Mouse (Mus musculus) layer of hippocampus, postnatal 10 days (tissue): ENCODE results near the gene Camk2n1. TPM values are rescaled to one million over a fixed set of nuclear protein-coding genes. Genes with fewer than 3 reads are reported as not detected.
"Not testable (repeated sequence)": the region's sequence is repeated elsewhere in the genome, so short reads cannot be mapped to it uniquely, and the experiment has no call there.

Experiments
- DNase-seq, 2 experiments: peaks; one replicate each; pipeline ENCODE4 v3.0.0; 2021; ENCODE audit warnings: low spot score in 2 of 2
- long read RNA-seq: library from polyadenylated mRNA; stranded (forward); transcript quantifications from one replicate; pipeline ENCODE4 v2.0.0, GENCODE M21; 2023
- total RNA-seq, 2 experiments: library from RNA; stranded (reverse); gene quantifications; 2 replicates each; pipeline ENCODE4 v1.2.3; 2021

Camk2n1 gene
- total RNA-seq = 100 to 1,000 TPM; 161 to 168 TPM
- long read RNA-seq, full-length matches to known transcripts = 21 of 48 reads
- long read RNA-seq, partial matches to known transcripts = 21 of 48 reads
- long read RNA-seq, other reads (novel, unspliced or antisense) = 6 of 48 reads

DNA sequence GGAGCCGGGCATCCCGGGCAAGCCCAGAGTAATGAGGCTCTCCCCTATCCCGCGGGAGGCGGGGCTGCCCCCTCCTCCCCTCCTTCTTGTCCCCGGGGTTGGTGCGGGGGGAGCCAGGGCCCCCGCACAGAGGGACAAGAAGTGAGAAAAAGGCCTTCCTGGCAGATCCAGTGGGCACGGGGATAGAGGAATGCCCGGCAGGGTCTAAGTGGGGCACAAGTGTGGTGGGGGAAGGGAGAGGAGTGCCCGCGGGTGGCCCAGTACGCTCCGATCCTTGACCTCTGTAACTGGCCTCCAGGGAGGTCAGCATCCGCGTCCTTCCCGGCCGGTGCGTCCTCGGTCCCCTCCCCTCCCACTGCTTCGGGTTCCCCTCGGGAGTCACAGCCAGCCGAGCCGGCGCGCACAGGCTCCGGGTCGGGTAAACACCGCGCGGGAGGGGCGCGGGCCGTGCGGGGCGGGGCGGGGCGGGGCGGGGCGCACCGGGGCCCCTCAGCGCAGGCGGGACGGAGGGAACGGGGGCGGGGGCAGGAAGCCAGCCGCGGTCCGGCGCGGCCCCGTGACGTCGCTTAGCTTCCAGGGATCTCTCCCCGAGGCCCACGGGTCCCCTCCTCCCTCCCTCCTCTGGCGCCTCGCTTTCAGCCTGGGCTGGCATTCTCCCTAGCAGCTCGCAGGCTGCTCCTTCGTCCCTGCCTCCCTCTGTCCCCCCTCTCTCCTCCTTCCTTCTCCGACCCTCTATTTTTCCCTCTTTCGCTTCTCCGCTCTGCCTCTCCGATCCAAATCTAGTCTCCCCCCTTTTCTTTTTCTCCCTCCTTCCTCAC lies at the start of gene Camk2n1:
Gene Camk2n1 (plus strand): TSS at position 562 of the 818 bp plus-strand sequence.
- peak; percentile 80 to 82 for DNase-seq

DNA sequence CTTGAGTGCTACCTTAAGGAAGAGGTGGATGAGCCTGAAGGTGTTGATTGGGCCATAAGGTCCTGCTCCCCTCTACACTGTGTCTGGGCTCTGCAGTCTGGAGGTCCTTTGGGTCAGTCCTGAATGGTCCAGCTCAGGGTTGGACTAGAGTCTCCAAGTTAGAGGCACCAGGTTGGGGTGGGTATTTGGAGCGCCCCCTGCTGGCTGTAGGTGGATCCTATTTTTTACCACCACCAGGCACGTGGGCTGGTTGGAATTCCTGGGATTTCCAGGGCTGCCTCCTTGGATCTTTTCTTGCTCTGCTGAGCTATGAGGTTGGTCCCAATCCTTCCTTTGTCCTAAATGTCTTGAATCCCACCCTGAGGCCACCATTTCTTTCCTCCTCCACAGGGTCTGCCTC lies 49.3 kb upstream of the Camk2n1 start:
- peak in 1 of 2 experiments; percentile 14 for DNase-seq

DNA sequence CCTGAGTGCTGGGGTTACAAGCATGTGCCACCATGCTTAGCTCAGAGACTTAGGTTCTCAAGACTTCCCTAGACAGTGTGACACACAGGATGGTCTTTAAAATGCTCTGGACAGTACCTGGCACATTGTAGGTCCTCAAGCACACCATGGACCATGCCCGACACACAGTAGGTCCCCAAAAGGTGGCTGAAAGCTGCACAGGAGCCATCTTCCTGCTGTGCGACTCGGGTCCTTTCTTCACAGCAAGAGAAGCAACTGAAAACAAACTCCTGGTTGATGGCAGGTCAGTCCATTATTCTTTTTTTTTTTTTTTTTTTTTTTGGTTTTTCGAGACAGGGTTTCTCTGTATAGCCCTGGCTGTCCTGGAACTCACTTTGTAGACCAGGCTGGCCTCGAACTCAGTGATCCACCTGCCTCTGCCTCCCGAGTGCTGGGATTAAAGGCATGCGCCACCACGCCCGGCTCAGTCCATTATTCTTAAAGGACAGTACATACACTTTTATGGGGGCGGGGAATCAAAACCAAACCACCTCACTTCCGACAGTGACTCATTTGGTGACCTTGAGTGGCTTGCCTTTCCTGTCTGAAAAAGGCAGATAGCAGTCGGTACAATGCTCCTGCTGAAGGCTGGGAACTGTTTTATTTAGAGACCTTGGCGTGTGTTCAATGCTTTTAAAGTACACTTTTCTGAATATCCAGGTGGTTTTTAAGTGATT lies 46.5 kb upstream of the Camk2n1 start:
- no peak for DNase-seq

DNA sequence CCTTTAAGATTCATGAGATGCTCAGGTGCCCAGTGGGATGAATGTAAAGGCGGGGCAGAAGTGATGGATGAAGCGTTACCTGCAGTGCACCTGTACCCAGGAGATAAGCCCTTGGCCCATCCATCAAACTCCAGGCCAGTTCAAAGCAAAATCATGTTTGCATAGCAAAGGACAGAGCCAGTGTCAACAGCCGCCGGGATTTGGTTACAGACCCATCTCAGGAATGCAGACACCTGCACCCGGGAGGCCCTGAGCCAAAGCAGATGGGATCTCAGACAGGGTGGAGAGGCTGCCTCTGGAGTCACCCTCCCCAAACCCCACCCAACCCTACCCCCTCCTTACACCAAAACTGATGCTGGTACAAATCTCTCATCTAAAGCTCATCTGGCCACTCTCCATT lies 43.1 kb upstream of the Camk2n1 start:
- DNase-seq = no peak

DNA sequence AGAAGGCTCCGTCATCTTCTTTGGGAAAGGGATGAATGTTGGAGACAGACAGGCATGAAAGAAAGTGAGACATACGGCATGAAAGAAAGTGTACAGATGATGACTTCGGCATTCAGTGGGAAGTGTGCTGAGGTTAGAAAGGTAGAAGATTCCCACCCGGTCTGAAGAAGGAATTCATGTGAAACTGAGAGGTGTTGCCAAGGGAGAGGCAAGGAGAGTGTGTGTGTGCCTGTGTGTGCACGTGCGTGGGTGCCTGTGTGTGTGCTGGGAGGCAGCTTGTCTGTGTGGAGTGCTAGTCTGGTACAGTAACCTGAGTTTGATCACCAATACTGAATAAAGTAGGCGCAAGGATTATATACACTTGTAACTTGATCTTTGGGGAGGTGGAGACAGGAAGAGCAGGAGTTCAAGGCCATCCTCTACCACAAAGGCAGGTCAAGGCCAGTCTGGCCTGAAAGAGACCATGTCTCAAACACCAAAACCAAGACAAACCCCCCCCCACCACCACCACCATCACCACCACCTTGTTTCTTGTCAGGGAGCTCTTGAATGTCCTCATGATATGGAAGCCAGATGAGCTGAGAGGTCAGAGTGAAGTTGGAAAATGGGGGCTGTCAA lies 42.5 kb upstream of the Camk2n1 start:
- no peak for DNase-seq

DNA sequence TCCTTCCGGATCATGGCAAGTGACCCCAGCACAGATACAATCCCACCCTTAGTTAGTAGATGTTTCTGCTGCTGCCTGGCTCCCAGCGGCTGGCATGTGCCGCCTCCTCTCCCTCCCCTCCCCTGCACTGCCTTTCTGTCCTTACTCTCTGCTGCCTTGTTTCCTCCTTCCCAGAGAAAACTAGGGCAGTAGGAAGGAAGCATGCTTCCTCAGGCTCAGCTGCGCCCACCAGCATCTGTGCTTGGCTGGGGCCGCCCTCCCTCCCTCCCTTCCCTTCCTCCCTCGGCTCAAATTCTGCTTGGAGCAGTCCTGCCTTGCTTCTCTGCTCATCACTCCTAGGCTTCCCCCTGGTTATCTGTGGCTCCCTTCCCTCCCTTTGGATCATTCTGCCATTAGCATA lies 39.4 kb upstream of the Camk2n1 start:
- DNase-seq = peak; percentile 28 to 44

DNA sequence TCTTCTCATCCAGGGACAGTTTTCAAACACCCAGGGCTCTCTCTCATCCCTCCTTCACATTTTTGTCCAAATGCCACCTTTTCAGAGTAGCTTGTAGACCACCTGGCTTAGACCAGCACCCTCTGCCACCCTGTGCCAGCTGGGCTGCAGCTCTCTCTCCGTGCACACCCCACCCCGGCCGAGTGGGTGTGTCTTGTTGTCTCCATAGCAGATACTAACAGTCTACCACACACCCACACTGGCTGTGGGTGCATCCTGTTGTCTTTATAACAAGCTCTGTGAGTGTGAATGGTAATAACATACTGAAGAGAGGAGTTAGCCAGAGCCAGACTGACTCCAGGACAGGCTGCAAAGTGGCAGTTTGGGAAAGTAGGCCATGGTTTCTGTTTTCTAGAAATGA lies 38.1 kb upstream of the Camk2n1 start:
- no peak for DNase-seq

DNA sequence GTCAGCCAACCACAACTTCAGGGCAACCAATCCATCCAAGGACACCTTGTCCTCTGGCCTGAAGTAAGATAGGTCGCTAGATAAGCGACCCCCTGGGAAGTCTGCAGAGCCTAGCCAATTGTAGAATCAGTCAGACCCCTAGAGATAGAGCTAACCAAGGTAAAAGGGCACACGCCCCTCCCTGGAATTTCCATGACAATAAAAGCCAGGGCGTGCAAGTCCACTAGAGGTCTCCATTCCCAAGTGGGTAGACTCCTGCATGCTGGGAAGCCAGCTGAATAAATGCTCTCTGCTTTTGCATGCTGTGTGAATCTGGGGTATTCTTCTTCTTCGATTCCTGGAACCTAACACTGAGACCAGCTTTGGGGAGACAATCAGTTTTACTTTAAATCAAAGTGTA lies 37.7 kb upstream of the Camk2n1 start:
- no peak for DNase-seq

DNA sequence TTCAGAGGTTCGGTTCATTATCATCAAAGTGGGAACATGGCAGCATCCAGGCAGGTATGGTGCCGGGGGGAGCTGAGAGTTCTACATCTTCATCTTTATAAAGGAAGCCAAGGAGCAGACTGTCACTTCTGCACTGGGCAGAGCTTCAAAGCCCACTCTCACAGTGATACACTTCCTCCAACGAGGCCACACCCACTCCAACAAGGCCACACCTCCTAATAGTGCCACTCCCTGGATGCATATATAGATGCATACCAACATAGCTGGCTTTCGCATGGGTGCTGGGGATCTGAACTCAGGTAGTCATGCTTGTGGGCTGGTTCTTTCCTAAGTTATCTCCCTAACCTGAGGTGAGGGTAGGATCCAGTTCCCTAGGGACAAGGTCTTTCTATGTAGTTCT lies 36.2 kb upstream of the Camk2n1 start:
- no peak for DNase-seq

DNA sequence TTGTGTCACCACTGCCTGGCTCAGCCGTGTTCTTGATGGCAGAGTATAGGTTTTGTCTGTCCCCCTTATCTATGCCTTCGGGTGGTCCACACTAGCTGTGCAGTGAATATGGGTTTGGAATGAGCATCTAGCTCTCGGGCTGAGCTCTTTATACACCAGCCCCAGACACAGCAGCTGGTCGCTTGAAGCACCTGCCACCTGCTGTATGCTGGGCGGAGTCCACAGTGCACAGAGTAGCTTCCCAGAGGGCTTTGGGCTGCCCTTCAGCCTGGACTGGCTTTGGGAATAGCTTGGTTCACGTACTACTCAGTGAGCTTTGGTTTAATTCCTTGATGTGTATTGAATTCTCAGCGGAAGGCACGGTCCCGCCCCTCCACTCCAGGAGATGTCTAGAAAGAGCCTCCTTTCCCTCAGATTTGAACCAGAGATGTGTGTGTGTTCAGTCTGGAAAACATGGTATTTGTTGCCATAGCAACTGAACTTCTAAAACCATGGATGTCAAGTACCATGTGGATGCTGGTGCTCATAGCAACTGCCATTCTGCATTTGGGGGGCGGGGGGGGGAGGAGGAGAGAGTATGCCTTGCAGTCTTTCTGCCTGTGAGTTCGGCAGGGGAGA lies 35.7 kb upstream of the Camk2n1 start:
- DNase-seq = no peak

DNA sequence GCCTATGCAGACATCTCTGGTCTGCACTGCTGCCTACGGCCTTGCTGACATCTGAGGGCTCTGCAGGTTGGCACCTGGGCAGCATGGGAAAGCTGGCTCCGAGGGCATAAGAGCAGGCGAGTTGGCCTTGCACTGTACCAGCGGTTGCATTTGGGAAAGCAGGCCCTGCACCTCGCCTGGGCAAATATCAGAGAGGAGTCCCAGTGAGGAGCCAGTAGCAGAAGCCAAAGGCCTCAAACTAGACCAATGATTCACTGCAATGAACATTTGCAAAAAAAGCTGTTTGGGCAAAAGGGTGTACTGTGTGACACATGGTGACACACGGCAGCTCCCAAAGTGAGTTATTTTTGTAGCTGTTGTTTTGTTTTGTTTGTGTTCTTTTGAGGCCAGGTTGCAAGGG lies 29.1 kb upstream of the Camk2n1 start:
- no peak for DNase-seq

DNA sequence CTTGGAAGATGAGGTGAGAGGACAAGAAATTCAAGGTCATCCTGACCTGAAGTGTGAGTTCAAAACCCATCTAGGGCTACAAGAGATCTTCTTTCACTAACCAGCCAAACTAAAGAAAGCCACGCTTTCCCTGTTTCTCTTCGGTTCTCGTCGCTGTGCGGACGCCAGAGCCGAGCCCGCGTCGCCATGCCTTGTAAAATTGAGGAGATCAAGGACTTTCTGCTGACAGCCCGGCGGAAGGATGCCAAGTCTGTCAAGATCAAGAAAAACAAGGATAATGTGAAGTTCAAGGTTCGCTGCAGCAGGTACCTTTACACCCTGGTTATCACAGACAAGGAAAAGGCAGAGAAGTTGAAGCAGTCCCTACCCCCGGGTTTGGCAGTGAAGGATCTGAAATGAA lies 28.5 kb upstream of the Camk2n1 start:
- DNase-seq = not testable (repeated sequence)

DNA sequence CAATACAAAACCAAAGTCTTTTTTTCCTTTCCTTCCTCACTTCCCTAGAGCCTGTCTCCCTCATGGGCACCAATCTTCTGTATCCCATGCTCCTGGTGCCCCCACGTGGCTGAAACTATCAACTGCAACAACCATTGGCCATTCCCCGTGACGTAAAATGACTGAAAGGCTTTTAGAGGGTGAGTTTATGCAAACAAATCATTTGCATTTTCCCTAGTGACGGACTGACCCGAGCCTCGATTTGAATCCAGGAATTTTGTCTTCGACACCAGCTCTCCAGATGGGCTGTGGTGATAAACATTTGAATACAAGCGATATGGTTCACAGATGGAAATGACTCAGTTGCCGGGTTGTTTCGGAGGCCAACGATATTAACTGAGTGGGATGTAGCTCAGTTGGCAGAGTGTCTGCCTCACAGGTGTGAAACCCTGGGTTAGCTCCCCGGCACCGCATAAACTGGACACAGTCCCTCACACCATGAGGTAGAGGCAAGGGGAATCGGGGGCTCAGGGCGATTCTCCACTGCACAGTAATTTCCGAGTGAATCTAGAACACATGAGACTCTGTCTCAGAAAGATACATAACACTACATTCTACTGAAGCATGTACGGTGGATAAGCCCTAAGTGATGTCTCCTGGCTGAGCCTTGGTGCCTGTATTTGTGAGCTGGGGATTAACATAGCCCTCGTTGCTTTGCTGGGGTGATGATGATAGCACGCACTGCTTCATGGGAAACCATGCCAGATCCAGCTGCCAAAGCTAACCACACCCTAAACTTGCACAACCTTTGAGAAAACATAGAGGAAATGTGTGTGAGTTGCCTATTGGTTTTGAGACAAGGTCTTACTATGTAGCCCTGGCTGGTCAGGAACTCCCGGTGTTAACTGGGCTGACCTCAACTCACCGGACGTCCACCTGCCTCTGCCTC lies 27.1 kb upstream of the Camk2n1 start:
- peak; percentile 96 to 97 for DNase-seq

DNA sequence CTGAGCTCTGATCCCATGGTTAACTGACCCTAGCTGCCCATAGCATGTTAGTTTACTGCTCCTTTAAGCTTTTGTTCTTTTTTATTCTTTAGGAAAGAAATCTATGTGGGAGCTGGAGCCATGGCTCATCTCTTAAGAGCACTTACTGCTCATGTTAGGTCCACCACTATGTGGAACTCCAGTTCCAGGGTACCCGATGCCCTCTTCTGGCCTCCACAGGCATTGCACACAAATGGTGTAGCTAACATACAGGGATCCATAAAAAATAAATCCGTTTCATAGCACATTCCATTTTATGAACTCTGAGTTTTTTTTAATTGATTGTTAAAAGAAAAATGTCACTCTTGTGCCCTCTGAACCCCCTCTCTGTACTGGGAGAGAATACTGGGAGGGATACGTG lies 24.3 kb upstream of the Camk2n1 start:
- peak; percentile 63 to 66 for DNase-seq

DNA sequence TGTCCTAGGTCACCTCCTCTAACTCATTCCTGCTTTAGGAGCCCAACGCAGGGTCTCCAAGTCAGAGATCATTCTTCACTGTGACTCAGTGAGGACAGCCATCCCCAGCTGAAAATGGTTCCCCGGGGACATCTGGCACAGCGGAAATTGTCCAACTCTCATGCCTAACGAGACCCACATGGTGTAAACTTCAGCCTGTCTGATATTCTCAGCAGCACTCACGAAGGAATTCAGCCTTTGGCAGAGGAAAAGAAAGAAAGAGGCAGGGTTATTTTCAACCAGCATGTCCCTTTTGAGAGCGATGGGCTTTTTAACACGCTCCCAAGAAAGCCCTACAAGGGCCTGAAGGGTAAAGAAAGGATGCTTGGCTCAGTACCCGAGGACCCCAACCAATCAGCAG lies 22.8 kb upstream of the Camk2n1 start:
- DNase-seq = no peak

DNA sequence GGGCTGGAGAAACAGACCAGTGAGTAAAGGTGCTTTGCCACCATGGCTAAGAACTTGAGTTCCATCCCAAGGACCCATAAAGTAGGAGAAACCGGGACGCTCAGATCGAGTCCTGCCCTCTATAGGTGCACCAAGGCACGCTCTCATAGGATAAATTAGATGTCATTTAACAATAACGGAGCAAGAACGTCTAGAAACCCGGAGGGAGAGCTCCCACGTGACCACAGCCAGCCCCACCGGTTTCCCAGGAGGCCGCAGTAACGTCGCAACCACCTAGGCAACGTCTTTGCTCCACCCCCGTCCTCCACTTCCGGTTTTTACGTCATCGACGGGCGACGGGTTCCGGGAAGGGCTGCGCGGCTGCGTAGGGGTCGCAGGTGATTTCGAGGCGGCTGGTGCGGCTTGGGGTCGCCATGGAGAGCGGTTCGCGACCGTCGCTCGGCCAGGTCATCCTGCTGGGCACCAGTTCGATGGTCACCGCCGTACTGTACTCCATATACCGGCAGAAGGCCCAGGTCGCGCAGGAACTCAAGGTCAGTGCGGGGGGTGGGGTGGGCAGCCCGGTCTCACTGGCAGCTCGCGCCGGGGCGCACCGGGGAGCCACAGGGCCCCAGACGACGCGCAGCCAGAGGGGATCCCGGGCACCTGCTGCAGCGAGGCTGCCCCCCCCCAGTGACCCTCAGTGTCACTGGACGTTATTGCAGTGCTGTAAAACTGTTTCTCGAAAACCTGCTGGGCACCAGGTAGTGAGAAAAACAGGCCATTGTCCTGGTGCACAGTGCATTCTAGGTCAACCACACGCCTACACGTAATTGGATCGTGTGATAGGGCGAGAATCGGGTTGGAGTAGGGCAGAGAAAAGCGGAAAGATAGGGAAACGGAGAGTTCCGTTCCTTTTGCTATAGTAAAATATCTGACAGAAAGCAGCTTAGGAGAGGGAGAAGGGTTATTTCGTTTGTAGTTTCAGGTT lies 19.5 kb upstream of the Camk2n1 start, which contains the start of gene Mul1:
Gene Mul1 (plus strand): TSS at position 325 of the 970 bp plus-strand sequence.
- peak; percentile 96 to 97 for DNase-seq

DNA sequence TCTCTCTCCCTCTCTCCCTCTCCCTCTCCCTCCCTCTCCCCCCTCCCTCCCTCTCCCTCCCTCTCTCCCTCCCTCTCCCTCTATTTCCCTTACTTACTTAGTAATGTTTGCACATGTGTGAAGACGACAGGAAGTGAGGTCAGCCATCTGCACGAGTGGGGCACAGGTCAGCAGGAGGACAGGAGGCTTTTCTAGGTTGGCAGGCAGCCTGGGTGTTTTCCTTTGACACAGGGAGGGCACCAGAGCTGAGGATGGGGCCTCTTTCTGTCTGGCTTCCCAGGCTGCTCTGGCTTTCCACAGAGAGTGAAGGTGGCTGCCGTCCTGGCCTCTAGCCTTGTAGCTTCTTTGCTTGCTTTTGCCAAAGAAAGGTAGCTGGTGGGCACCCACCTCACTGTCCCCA lies 14.1 kb upstream of the Camk2n1 start:
- no peak for DNase-seq

DNA sequence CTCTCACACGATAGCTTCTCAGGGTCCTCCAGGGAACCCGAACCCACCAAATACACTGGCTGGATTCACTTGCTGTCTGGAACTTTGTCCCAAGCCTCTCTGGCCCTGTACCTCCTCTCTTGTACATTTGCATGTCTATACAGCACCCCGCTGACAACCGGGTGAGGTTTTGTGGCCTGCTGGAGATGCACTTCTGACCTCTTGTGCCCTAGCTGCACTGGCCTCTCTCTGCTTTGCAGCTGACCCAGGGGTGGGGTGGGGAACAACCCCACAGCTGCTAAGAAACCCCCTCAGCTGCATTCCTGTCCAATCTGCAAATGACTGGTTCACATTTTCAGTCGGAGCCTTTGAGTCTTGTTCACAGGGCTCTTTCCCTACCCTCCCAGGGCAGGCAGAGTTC lies 9.2 kb upstream of the Camk2n1 start:
- no peak for DNase-seq

DNA sequence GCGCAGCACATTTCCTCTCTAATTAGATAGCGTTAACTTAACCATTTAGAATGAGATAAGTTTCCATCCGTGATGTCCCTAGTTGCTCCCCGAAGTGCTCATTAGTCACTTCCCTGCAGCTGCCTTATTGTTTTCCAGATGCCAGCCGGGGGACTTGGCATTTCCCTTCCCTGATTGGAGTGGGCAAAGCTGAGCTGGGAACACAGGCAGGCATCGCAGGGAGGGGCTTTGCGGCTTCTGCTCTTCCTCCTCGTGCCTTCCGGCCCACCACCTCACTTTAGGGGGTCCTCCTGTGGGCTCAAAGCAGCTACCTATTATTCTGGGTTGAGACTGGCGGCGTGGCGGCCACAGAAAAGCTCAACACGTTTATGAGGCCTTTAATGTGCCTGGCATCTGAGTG lies 7.1 kb upstream of the Camk2n1 start:
- peak; percentile 52 to 55 for DNase-seq
